In genomic region chr13:38658528-38659280, GRCm38 (mm10) we compare ENCODE assay signal across 8 mouse cellular contexts. TPM values are rescaled to one million over a fixed set of nuclear protein-coding genes. Genes with fewer than 3 reads are reported as not detected.
DNase-seq lines count a peak whose midpoint lies in the region; ATAC-seq lines count a peak whose summit lies in the region.

Gene Eef1e1 (minus strand): TSS chr13:38659058.

- H3K27ac ChIP-seq in hindbrain, embryonic 11.5 days (ENCODE audit: low read depth, low read length) = peak within 1 kb of the TSS; percentile 76

- peaks cover 14% of the 10 kb centered on the region for H3K36me3 ChIP-seq in hindbrain, embryonic 11.5 days (ENCODE audit: control insufficient read depth, insufficient read depth, low read length)

- peak within 1 kb of the TSS; percentile 90 for H3K9ac ChIP-seq in hindbrain, embryonic 11.5 days (ENCODE audit: low read depth, low read length)

- under 1% methylated on average over 52 of the region's 59 CpGs for WGBS in hindbrain, embryonic 11.5 days

- H3K9me3 ChIP-seq in hindbrain, embryonic 11.5 days (ENCODE audit: control insufficient read depth, low read length) = no peaks in the 10 kb centered on the region

- peak within 1 kb of the TSS; percentile 99 for H3K4me3 ChIP-seq in hindbrain, embryonic 11.5 days (ENCODE audit: low read depth, low read length)

- peak within 1 kb of the TSS; percentile 55 for H3K4me2 ChIP-seq in hindbrain, embryonic 11.5 days (replicated peaks; ENCODE audit: low read depth, low read length)

- ATAC-seq in frontal cortex, adult (ENCODE audit: low TSS enrichment) = peak; percentile 99
- ATAC-seq in hindbrain, embryonic 11.5 days (ENCODE audit: low FRiP score) = peak; percentile 100

- no peaks in the 10 kb centered on the region for H3K27me3 ChIP-seq in hindbrain, embryonic 11.5 days (ENCODE audit: control insufficient read depth, insufficient read depth, low read length)

- peak; percentile 90 for DNase-seq in MN1 (ENCODE audit: low spot score)
- DNase-seq in cerebellum, adult 9-10 months = peak; percentile 97
- DNase-seq in hindbrain, embryonic 11.5 days (ENCODE audit: low spot score) = peak; percentile 94
- DNase-seq in layer of hippocampus, postnatal 10 days (ENCODE audit: low spot score in 2 of 2) = peak; percentile 92 to 95
- DNase-seq in lung, postnatal 10 days = peak; percentile 97
- peak; percentile 90 for DNase-seq in ovary, postnatal 36 days (ENCODE audit: low spot score)
- DNase-seq in thymus, postnatal 25 days = peak; percentile 97

- no peaks in the 10 kb centered on the region for H3K4me1 ChIP-seq in hindbrain, embryonic 11.5 days (replicated peaks; ENCODE audit: control insufficient read depth, insufficient read depth, low read length)

RNA-seq across cellular contexts. Expression of gene Eef1e1, which starts in this region (rescaled TPM):
- 69.3 and 69.9 TPM in 2 replicates for polyA plus RNA-seq in hindbrain, embryonic 11.5 days (2014; fragmentation: Nextera tagmentation; extraction: Ambion mirVana)
- 10 to 100 TPM; 43.7 to 47.2 TPM for total RNA-seq in layer of hippocampus, postnatal 10 days (2021)

Comparison
In these comparisons a context has a peak if more than half of its experiments do, and no peak if none do; other contexts are left out.
1. Peak in every context shown above with its lines: DNase-seq, ATAC-seq, H3K4me3 ChIP-seq and H3K27ac ChIP-seq.